Mouse (Mus musculus): ENCODE data around the gene Itk. TPM values are rescaled to one million over a fixed set of nuclear protein-coding genes. Genes with fewer than 3 reads are reported as not detected.
A peak's percentile ranks its signal among the peaks of the same experiment; 100 is the strongest.

The Itk gene
- total RNA-seq, 1 experiment from 2014 or later: 0.74 TPM

- no peak for DNase-seq
Measured at GRCm38 (mm10) chr11:46360991-46361665, 28.2 kb downstream of the Itk start.

GRCm38 (mm10) chr11:46358369-46358768 lies 30.9 kb downstream of the Itk start:
- no peak for DNase-seq

GRCm38 (mm10) chr11:46349681-46350410 lies 39.5 kb downstream of the Itk start:
- DNase-seq: no peak

GRCm38 (mm10) chr11:46348416-46348815 lies 40.9 kb downstream of the Itk start:
- no peak for DNase-seq

GRCm38 (mm10) chr11:46347756-46348155 lies 41.6 kb downstream of the Itk start:
- DNase-seq: no peak

GRCm38 (mm10) chr11:46343886-46344546 lies 45.3 kb downstream of the Itk start:
- DNase-seq: no peak

GRCm38 (mm10) chr11:46341960-46342359 lies 47.4 kb downstream of the Itk start:
- no peak for DNase-seq

GRCm38 (mm10) chr11:46336020-46336419 lies 53.3 kb downstream of the Itk start:
- no peak for DNase-seq

- no peak for DNase-seq
Measured at GRCm38 (mm10) chr11:46332217-46332616, 57.1 kb downstream of the Itk start.

- DNase-seq: peak; percentile 60
Measured at GRCm38 (mm10) chr11:46326271-46327015, 62.9 kb downstream of the Itk start.

GRCm38 (mm10) chr11:46321559-46321958 lies 67.8 kb downstream of the Itk start:
- DNase-seq: no peak

GRCm38 (mm10) chr11:46314534-46314933 lies 74.8 kb downstream of the Itk start:
- no peak for DNase-seq

- no peak for DNase-seq
Measured at GRCm38 (mm10) chr11:46313851-46314250, 75.5 kb downstream of the Itk start.

GRCm38 (mm10) chr11:46312523-46313035 lies 76.7 kb downstream of the Itk start, which contains the start of gene Cyfip2:
Cyfip2 (minus strand) TSS chr11:46312859.
- DNase-seq: no peak

GRCm38 (mm10) chr11:46311703-46312522 lies 77.4 kb downstream of the Itk start:
- DNase-seq: peak; percentile 70

- DNase-seq: peak; percentile 45
Measured at GRCm38 (mm10) chr11:46311181-46311702, 78.1 kb downstream of the Itk start.

GRCm38 (mm10) chr11:46310647-46311063 lies 78.7 kb downstream of the Itk start:
- DNase-seq: no peak

- no peak for DNase-seq
Measured at GRCm38 (mm10) chr11:46309808-46310555, 79.3 kb downstream of the Itk start.

- DNase-seq: peak; percentile 46
Measured at GRCm38 (mm10) chr11:46309111-46309741, 80.1 kb downstream of the Itk start.
